Mouse (Mus musculus): ENCODE data around the gene Fam71b. TPM values are rescaled to one million over a fixed set of nuclear protein-coding genes. Genes with fewer than 3 reads are reported as not detected.

Gene Fam71b
- total and polyA plus RNA-seq, 3 experiments = not detected

DNA sequence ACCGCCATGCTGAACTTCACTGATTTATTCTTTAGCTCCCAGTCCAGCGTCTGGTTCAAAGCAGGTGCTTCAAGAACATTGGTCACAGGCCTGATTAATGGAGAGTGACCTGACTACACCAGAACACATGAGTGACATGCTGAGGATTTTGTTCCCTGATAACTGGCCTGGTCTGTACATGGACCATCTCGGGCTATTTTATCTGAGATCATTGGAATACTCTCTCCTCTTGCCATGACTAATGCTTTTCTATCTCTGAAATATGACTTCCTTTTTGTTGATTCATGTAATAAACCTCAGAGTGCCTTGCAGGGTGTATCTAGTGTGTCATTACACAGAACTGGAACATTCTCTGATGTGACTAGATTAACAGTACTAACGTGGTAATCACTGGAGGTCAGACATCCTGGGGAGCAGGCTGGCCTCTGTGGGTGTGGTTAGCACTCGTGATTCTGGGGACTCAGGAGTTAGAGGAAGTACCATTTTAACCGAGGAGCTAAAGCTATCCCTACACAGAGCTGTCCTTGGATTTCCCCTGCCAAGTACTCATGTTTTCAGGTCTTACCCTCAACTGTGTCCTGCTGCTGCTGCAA lies 58.2 kb downstream of the Fam71b start, which contains the start of gene Havcr2 (continued):
- TF ChIP-seq MAX (IDR thresholded peaks at IDR 0.05; ENCODE audit: low read length) = no peak; the same call in 1 of the 2 replicates
- TF ChIP-seq TBP (IDR thresholded peaks at IDR 0.05; ENCODE audit: low read depth, low read length) = peak; percentile 81; the same call in 1 of the 2 replicates
- TF ChIP-seq CHD2 (IDR thresholded peaks at IDR 0.05; ENCODE audit: low read length) = no peak
- peak; percentile 98 for TF ChIP-seq TAL1 (IDR thresholded peaks at IDR 0.05; ENCODE audit: low read length)
- TF ChIP-seq GABPA (IDR thresholded peaks at IDR 0.05; ENCODE audit: low read depth, low read length) = no peak
- TF ChIP-seq EP300 (IDR thresholded peaks at IDR 0.05; ENCODE audit: low read depth in 1 of 2, low read length in 2 of 2) = peak; percentile 98 to 99
- TF ChIP-seq ZC3H11A (IDR thresholded peaks at IDR 0.05; ENCODE audit: low read depth, low read length) = no peak
- TF ChIP-seq TCF12 (IDR thresholded peaks at IDR 0.05; ENCODE audit: low read depth, low read length) = peak; percentile 96
- no peak for TF ChIP-seq E2F4 (IDR thresholded peaks at IDR 0.05; ENCODE audit: borderline replicate concordance, low read depth, low read length)
- no peak for TF ChIP-seq ZNF384 (IDR thresholded peaks at IDR 0.05; ENCODE audit: low read depth, low read length)
- TF ChIP-seq KAT2A (conservative IDR thresholded peaks at IDR 0.05; ENCODE audit: low read depth, low read length) = 0 out of 2 replicates have a peak, but pooled peaks have one; percentile 27
- no peak for TF ChIP-seq SMC3 (IDR thresholded peaks at IDR 0.05; ENCODE audit: low read depth, low read length)
- TF ChIP-seq ETS1 (IDR thresholded peaks at IDR 0.05; ENCODE audit: low read depth, low read length) = peak; percentile 95
- TF ChIP-seq MXI1 (IDR thresholded peaks at IDR 0.05; ENCODE audit: low read depth, low read length) = no peak
- TF ChIP-seq UBTF (IDR thresholded peaks at IDR 0.05; ENCODE audit: borderline replicate concordance, insufficient read depth, low read depth, low read length) = no peak
- TF ChIP-seq BHLHE40 (IDR thresholded peaks at IDR 0.05; ENCODE audit: borderline replicate concordance, low read depth, low read length) = peak; percentile 75
- no peak for TF ChIP-seq MYB (IDR thresholded peaks at IDR 0.05; ENCODE audit: low read depth, low read length)
- TF ChIP-seq JUND (IDR thresholded peaks at IDR 0.05; ENCODE audit: low read depth, low read length) = peak; percentile 69; the same call in 1 of the 2 replicates
- no peak for TF ChIP-seq MAZ (IDR thresholded peaks at IDR 0.05; ENCODE audit: low read depth, low read length)
- TF ChIP-seq ELF1 (IDR thresholded peaks at IDR 0.05; ENCODE audit: low read depth, low read length) = no peak
- TF ChIP-seq MAFK (IDR thresholded peaks at IDR 0.05; ENCODE audit: borderline replicate concordance, low read depth, low read length) = 0 out of 2 replicates have a peak, but pooled peaks have one; percentile 54
- no peak for TF ChIP-seq POLR2AphosphoS2 (IDR thresholded peaks at IDR 0.05; ENCODE audit: low read length)
- TF ChIP-seq POLR2A (IDR thresholded peaks at IDR 0.05; ENCODE audit: control insufficient read depth in 1 of 2, insufficient read depth in 1 of 2, low read depth in 1 of 2, low read length in 2 of 2, poor library complexity in 1 of 2) = peak in 1 of 2 experiments; percentile 45; a peak in 2 of 4 replicates

Other genes with a start within 250 kb of the Fam71b start
- not detected in 2 replicates for gene Nipal4, start 230.1 kb upstream of the Fam71b start, total RNA-seq (2012; rRNA removed)
- not detected for gene Nipal4, start 230.1 kb upstream of the Fam71b start, polyA plus RNA-seq (2012; ENCODE audit: insufficient read depth in 1 of 2, insufficient read length in 2 of 2, low read depth in 1 of 2, low replicate concordance in 2 of 2, missing spikeins in 1 of 2)
- 0.07 and 0.08 TPM in 2 replicates for gene Fndc9, start 161.0 kb upstream of the Fam71b start, total RNA-seq (2012; rRNA removed)
- gene Fndc9, start 161.0 kb upstream of the Fam71b start, polyA plus RNA-seq (2012; ENCODE audit: insufficient read depth in 1 of 2, insufficient read length in 2 of 2, low read depth in 1 of 2, low replicate concordance in 2 of 2, missing spikeins in 1 of 2) = under 1 TPM in 1 of 2 experiments, not detected in 1; 0.35 TPM
- 9.9 and 13.7 TPM in 2 replicates for gene Cyfip2, start 83.7 kb upstream of the Fam71b start, total RNA-seq (2012; rRNA removed)
- gene Cyfip2, start 83.7 kb upstream of the Fam71b start, polyA plus RNA-seq (2012; ENCODE audit: insufficient read depth in 1 of 2, insufficient read length in 2 of 2, low read depth in 1 of 2, low replicate concordance in 2 of 2, missing spikeins in 1 of 2) = 10 to 100 TPM; 18.9 to 31.8 TPM
- not detected in 2 replicates for gene Itk, start 7.0 kb upstream of the Fam71b start, total RNA-seq (2012; rRNA removed)
- not detected for gene Itk, start 7.0 kb upstream of the Fam71b start, polyA plus RNA-seq (2012; ENCODE audit: insufficient read depth in 1 of 2, insufficient read length in 2 of 2, low read depth in 1 of 2, low replicate concordance in 2 of 2, missing spikeins in 1 of 2)
- 50.6 and 57.8 TPM in 2 replicates for gene Med7, start 40.4 kb downstream of the Fam71b start, total RNA-seq (2012; rRNA removed)
- gene Med7, start 40.4 kb downstream of the Fam71b start, polyA plus RNA-seq (2012; ENCODE audit: insufficient read depth in 1 of 2, insufficient read length in 2 of 2, low read depth in 1 of 2, low replicate concordance in 2 of 2, missing spikeins in 1 of 2) = 10 to 100 TPM in 1 of 2 experiments, not detected in 1; 56.5 TPM
- 1.7 and 2.1 TPM in 2 replicates for gene Havcr2, start 58.4 kb downstream of the Fam71b start, total RNA-seq (2012; rRNA removed)
- 1 to 10 TPM in 1 of 2 experiments, not detected in 1; 1.3 TPM for gene Havcr2, start 58.4 kb downstream of the Fam71b start, polyA plus RNA-seq (2012; ENCODE audit: insufficient read depth in 1 of 2, insufficient read length in 2 of 2, low read depth in 1 of 2, low replicate concordance in 2 of 2, missing spikeins in 1 of 2)
- not detected in 2 replicates for gene Gm12169, start 127.7 kb downstream of the Fam71b start, total RNA-seq (2012; rRNA removed)
- gene Gm12169, start 127.7 kb downstream of the Fam71b start, polyA plus RNA-seq (2012; ENCODE audit: insufficient read depth in 1 of 2, insufficient read length in 2 of 2, low read depth in 1 of 2, low replicate concordance in 2 of 2, missing spikeins in 1 of 2) = not detected
- not detected in 2 replicates for gene BC053393, start 175.0 kb downstream of the Fam71b start, total RNA-seq (2012; rRNA removed)
- gene BC053393, start 175.0 kb downstream of the Fam71b start, polyA plus RNA-seq (2012; ENCODE audit: insufficient read depth in 1 of 2, insufficient read length in 2 of 2, low read depth in 1 of 2, low replicate concordance in 2 of 2, missing spikeins in 1 of 2) = not detected
- gene Dppa1, start 232.7 kb downstream of the Fam71b start, total RNA-seq (2012; rRNA removed) = not detected in 2 replicates
- not detected for gene Dppa1, start 232.7 kb downstream of the Fam71b start, polyA plus RNA-seq (2012; ENCODE audit: insufficient read depth in 1 of 2, insufficient read length in 2 of 2, low read depth in 1 of 2, low replicate concordance in 2 of 2, missing spikeins in 1 of 2)